Mouse (Mus musculus) embryonic facial prominence, embryonic 14.5 days (tissue): ENCODE results near the gene Mapk3. TPM values are rescaled to one million over a fixed set of nuclear protein-coding genes. Genes with fewer than 3 reads are reported as not detected.
"Not testable (repeated sequence)": the region's sequence is repeated elsewhere in the genome, so short reads cannot be mapped to it uniquely, and the experiment has no call there.

Experiments
- ATAC-seq: fragments of 200-750 bp; cut with Nextera tagmentation; 2 replicates; pipeline ENCODE4 v1.8.0; 2017; ENCODE audit warnings: low read depth, moderate number of reproducible peaks, moderate TSS enrichment
- DNase-seq: peaks from one replicate; pipeline ENCODE4 v3.0.0-alpha.2; 2015; ENCODE audit warnings: low spot score
- H3K27ac ChIP-seq: fragments of 300-500 bp; sonication (generic); replicated peaks from 2 replicates; pipeline ENCODE4 v1.5.1; 2014; ENCODE audit warnings: low read depth, mild to moderate bottlenecking, low read length, moderate library complexity
- H3K27me3 ChIP-seq: fragments of 300-500 bp; sonication (generic); replicated peaks from 2 replicates; pipeline ENCODE4 v1.6.1; 2014; ENCODE audit warnings: low read length; ENCODE audit not compliant: control insufficient read depth, insufficient read depth
- H3K36me3 ChIP-seq: fragments of 300-500 bp; sonication (generic); 2 replicates; pipeline ENCODE4 v1.6.1; 2014; ENCODE audit warnings: low read length, mixed read lengths; ENCODE audit not compliant: control insufficient read depth, insufficient read depth
- H3K4me1 ChIP-seq: fragments of 300-500 bp; sonication (generic); 2 replicates; pipeline ENCODE4 v1.6.1; 2014; ENCODE audit warnings: antibody characterized with exemption, low read length; ENCODE audit not compliant: control insufficient read depth, insufficient read depth
- H3K4me2 ChIP-seq: fragments of 300-500 bp; sonication (generic); 2 replicates; pipeline ENCODE4 v1.6.1; 2014; ENCODE audit warnings: low read depth, mild to moderate bottlenecking, low read length, moderate library complexity, mixed read lengths
- H3K4me3 ChIP-seq: fragments of 300-500 bp; sonication (generic); 2 replicates; pipeline ENCODE4 v1.5.1; 2014; ENCODE audit warnings: low read depth, mild to moderate bottlenecking, low read length
- H3K9ac ChIP-seq: fragments of 300-500 bp; sonication (generic); 2 replicates; pipeline ENCODE4 v1.6.1; 2014; ENCODE audit warnings: low read depth, mild to moderate bottlenecking, low read length, moderate library complexity, mixed read lengths
- H3K9me3 ChIP-seq: fragments of 300-500 bp; sonication (generic); 2 replicates; pipeline ENCODE4 v1.6.1; 2016; ENCODE audit warnings: low read length; ENCODE audit not compliant: control insufficient read depth
- WGBS: fragments of 180-500 bp; shearing (Covaris S2); extraction: QIAGEN DNeasy Blood & Tissue Kit; methylation state at CpG from one replicate; pipeline ENCODE4 v1.1.7; 2014; 5-methylcytosine and 5-hydroxymethylcytosine counted together
- polyA plus RNA-seq: library from polyadenylated mRNA; unstranded; fragments of >200 nt; fragmentation: Nextera tagmentation; extraction: Ambion mirVana; gene quantifications from 2 replicates; pipeline ENCODE4 v1.2.1, GENCODE M21; 2014

Gene Mapk3
- polyA plus RNA-seq, 1 experiment from 2014 or later = 61.9 TPM

- Histone ChIP-seq H3K27ac (peak overlapping the region; percentile 88), H3K27me3 (no peaks in the 10 kb centered on the region), H3K4me2 (peak overlapping the region; percentile 95), H3K4me1 (peaks cover 30% of the 10 kb centered on the region), H3K4me3 (peak overlapping the region; percentile 85), H3K9ac (peak overlapping the region; percentile 90), H3K36me3 (peaks cover 33% of the 10 kb centered on the region; the same call in 1 of the 2 replicates), H3K9me3 (no peaks in the 10 kb centered on the region)
- WGBS = 51% methylated on average over 3 of the region's 3 CpGs
- ATAC-seq (no peak), DNase-seq (no peak)
Observed at GRCm38 (mm10) chr7:126775978-126776234, 16.5 kb downstream of the Mapk3 start.

- Histone ChIP-seq H3K4me1 (peaks cover 33% of the 10 kb centered on the region), H3K4me2 (peak within 1 kb of the TSS; percentile 95), H3K9me3 (no peaks in the 10 kb centered on the region), H3K4me3 (peak within 1 kb of the TSS; percentile 85), H3K27me3 (no peaks in the 10 kb centered on the region), H3K36me3 (peaks cover 26% of the 10 kb centered on the region; the same call in 1 of the 2 replicates), H3K9ac (peak within 1 kb of the TSS; percentile 90), H3K27ac (peak within 1 kb of the TSS; percentile 88)
- under 1% methylated on average over 25 of the region's 37 CpGs for WGBS
- ATAC-seq (peak; percentile 93), DNase-seq (peak; percentile 97)
Observed at GRCm38 (mm10) chr7:126776598-126777057, 17.2 kb downstream of the Mapk3 start, which contains the start of gene Ypel3. Ypel3 (plus strand) TSS chr7:126776955.

GRCm38 (mm10) chr7:126777476-126777875 is 18.1 kb downstream of the Mapk3 start:
- Histone ChIP-seq H3K27ac (peak overlapping the region; percentile 88), H3K9ac (peak overlapping the region; percentile 90), H3K36me3 (peaks cover 25% of the 10 kb centered on the region; the same call in 1 of the 2 replicates), H3K4me3 (peak overlapping the region; percentile 85), H3K27me3 (no peaks in the 10 kb centered on the region), H3K4me2 (peak overlapping the region; percentile 95), H3K4me1 (peaks cover 33% of the 10 kb centered on the region), H3K9me3 (no peaks in the 10 kb centered on the region)
- WGBS = 49% methylated on average over 10 of the region's 10 CpGs
- DNase-seq (peak; percentile 19), ATAC-seq (no peak)

- no peaks in the 10 kb centered on the region for H3K9me3 ChIP-seq
- peak overlapping the region; percentile 90; the same call in 1 of the 2 replicates for H3K9ac ChIP-seq
- 0 out of 2 replicates have a peak overlapping the region, but pooled peaks have one; percentile 85 for H3K4me3 ChIP-seq
- H3K4me1 ChIP-seq = peaks cover 33% of the 10 kb centered on the region
- 85% methylated on average over 3 of the region's 3 CpGs for WGBS
- H3K36me3 ChIP-seq = peaks cover 21% of the 10 kb centered on the region; the same call in 1 of the 2 replicates
- H3K27me3 ChIP-seq = no peaks in the 10 kb centered on the region
- peak overlapping the region; percentile 95; the same call in 1 of the 2 replicates for H3K4me2 ChIP-seq
- H3K27ac ChIP-seq = no peak overlapping the region
- ATAC-seq = no peak
- no peak for DNase-seq
Observed at GRCm38 (mm10) chr7:126778147-126778546, 18.7 kb downstream of the Mapk3 start.

GRCm38 (mm10) chr7:126779101-126779500 is 19.7 kb downstream of the Mapk3 start:
- DNase-seq, H3K9me3 ChIP-seq, H3K9ac ChIP-seq, H3K4me2 ChIP-seq, H3K4me3 ChIP-seq, H3K27ac ChIP-seq, H3K27me3 ChIP-seq, ATAC-seq: not testable (repeated sequence)
- WGBS = 93% methylated on average over 7 of the region's 7 CpGs
- H3K4me1 ChIP-seq = peaks cover 33% of the 10 kb centered on the region
- peaks cover 19% of the 10 kb centered on the region; the same call in 1 of the 2 replicates for H3K36me3 ChIP-seq

GRCm38 (mm10) chr7:126779983-126780970 is 20.9 kb downstream of the Mapk3 start:
- Histone ChIP-seq H3K4me2 (peak overlapping the region; percentile 93), H3K27ac (peak overlapping the region; percentile 35), H3K27me3 (no peaks in the 10 kb centered on the region), H3K9me3 (no peaks in the 10 kb centered on the region), H3K4me1 (peaks cover 33% of the 10 kb centered on the region), H3K4me3 (peak overlapping the region; percentile 46), H3K36me3 (peaks cover 31% of the 10 kb centered on the region), H3K9ac (peak overlapping the region; percentile 66)
- 0% methylated on average over 21 of the region's 21 CpGs for WGBS
- peak; percentile 77 for ATAC-seq
- peak; percentile 96 for DNase-seq

- no peaks in the 10 kb centered on the region for H3K27me3 ChIP-seq
- WGBS = 4% methylated on average over 21 of the region's 22 CpGs
- peak within 1 kb of the TSS; percentile 66 for H3K9ac ChIP-seq
- DNase-seq = no peak
- H3K27ac ChIP-seq = peak within 1 kb of the TSS; percentile 35; the same call in 1 of the 2 replicates
- peaks cover 33% of the 10 kb centered on the region for H3K36me3 ChIP-seq
- ATAC-seq = no peak
- peak within 1 kb of the TSS; percentile 93 for H3K4me2 ChIP-seq
- H3K4me1 ChIP-seq = peaks cover 29% of the 10 kb centered on the region
- H3K9me3 ChIP-seq = no peaks in the 10 kb centered on the region
- H3K4me3 ChIP-seq = peak within 1 kb of the TSS; percentile 46
Observed at GRCm38 (mm10) chr7:126780971-126781635, 21.7 kb downstream of the Mapk3 start, which contains the start of gene Tbx6. Tbx6 (plus strand) TSS chr7:126781483.

GRCm38 (mm10) chr7:126781661-126782370 is 22.4 kb downstream of the Mapk3 start:
- H3K4me2 ChIP-seq = peak overlapping the region; percentile 93; the same call in 1 of the 2 replicates
- peaks cover 27% of the 10 kb centered on the region for H3K4me1 ChIP-seq
- 35% methylated on average over 11 of the region's 11 CpGs for WGBS
- DNase-seq (no peak), ATAC-seq (no peak)
- no peaks in the 10 kb centered on the region for H3K27me3 ChIP-seq
- H3K9me3 ChIP-seq = no peaks in the 10 kb centered on the region
- H3K9ac ChIP-seq = peak overlapping the region; percentile 66; the same call in 1 of the 2 replicates
- no peak overlapping the region for H3K27ac ChIP-seq
- H3K4me3 ChIP-seq = no peak overlapping the region
- H3K36me3 ChIP-seq = peaks cover 40% of the 10 kb centered on the region
